Mouse (Mus musculus) hindlimb bud, embryonic 11.5 days (tissue): ENCODE data around the gene Carmil3.

Experiments
- DNase-seq: peaks from one replicate; pipeline ENCODE4 v3.0.0-alpha.2; 2012; ENCODE audit warnings: low read depth, low spot score; ENCODE audit errors: extremely low spot score

Carmil3 gene

DNA sequence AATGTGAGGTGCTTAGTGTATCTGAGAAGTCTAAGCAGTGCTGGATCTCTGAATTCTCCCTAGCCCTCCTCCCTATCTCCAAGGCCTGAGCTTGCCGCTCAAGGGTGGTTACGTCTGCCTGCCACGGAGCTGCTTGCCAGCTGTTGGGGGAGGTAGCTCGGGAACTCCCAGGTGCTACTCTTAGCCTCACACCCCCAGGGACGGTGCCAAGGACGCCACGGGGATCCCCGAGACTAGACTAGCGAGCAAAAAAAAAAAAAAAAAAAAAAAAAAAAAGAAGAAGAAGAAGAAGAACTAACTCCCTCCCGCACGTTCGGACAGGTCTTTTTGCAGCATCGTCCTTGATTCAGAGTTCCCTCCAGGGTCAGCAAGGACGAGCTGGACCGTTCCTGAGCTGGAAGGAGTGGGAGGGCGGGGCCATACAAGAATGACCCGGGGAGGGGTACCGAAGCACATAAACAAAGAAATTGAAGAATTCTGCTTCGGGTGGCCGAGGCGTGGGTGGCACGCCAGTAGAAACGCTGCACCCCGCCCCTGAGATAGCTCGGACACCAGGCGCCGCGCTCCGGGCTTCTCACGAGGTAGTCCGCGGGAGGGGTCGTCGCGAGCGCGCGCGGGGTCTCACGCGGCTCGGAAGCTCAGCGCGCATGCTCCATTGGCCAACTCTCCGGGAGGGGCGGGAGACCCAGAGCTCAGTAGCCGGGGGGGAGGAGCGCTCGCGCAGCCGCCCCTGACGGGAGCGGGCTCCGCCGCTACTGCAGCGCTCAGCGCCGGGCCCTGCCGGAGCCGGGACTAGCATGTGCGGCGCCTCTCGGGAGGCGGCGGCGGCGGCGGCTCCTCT lies at the start of gene Carmil3:
TSS of gene Carmil3 (plus strand) at position 291 of the 841 bp plus-strand sequence.
- DNase-seq, result no peak

DNA sequence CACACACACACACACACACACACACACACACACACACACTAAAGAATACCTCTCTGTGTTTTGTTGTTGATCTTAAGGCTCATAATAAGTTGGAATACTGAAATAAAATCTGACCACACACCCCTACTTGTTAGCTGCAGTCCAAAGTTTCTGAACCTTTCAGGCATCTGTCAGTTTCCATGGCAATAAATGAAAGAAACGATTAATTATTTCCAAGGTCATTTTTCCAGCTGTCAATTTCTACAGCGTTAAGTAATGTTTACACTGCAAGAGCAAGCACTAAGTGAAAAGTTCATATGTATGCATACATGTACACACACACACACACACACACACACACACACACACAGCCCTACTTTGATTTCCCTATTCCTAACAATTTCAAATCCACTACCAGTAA lies 32.8 kb upstream of the Carmil3 start:
- DNase-seq, result no peak

DNA sequence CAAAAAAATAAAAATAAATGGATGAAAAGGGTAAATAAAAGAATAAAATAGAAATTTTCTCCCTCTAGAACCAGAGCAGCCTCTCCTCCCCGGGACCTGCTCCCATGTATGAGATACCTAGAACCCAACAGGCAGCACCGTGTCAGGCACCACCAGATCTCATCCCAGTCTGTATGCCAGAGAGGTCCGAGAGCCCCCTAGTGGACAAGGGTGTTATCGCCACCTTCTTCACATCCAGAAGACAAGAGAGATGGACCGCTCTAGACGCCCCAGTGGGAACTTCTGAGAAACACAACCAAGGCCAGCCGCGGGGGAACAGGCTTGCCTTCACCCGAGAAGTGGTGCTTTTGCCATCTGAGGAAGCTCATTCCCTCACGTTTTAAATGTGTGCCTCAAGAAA lies 32.2 kb upstream of the Carmil3 start:
- no peak for DNase-seq

GRCm38 (mm10) chr14:55458761-55459160 lies 31.7 kb upstream of the Carmil3 start:
- DNase-seq, result no peak

DNA sequence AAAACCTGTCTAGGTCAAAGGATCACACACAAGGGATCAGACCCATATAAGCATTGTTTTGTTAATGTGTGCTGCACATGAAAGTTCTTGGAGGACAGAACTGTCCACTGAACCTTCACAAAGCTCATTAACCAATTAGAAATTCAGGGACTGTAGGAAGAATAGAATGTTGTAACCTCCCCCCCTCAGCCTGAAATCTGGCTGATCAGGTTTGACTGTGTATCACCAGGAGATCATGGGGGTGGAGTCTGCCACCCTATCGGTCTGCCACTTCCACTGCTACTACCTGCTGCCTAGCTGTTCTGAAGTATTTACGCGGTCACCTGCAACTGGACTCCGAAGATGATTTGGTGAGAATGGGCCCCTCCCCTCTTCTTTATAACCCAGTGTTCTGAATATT lies 30.7 kb upstream of the Carmil3 start:
- DNase-seq, result no peak

GRCm38 (mm10) chr14:55460297-55460696 lies 30.2 kb upstream of the Carmil3 start:
- DNase-seq, result no peak

DNA sequence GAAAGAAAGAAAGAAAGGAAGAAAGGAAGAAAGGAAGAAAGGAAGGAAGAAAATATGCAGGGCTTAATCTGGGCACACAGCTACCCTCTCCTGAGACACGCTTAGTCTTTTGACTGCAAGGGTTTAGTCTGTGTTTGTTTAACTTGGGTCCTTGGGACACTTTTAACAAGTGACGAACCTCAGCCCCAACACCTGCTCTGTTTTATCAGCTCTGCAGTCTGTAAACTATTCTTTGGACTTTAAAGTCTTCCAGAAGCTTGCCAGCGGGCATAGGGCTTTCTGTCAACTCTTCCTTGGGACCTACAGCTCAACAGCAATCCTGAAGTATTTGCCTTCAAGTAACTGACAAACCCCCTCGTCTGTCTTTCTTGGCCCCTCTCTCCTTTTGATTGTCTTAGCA lies 28.7 kb upstream of the Carmil3 start:
- no peak for DNase-seq

GRCm38 (mm10) chr14:55466481-55466880 lies 24.0 kb upstream of the Carmil3 start:
- no peak for DNase-seq

DNA sequence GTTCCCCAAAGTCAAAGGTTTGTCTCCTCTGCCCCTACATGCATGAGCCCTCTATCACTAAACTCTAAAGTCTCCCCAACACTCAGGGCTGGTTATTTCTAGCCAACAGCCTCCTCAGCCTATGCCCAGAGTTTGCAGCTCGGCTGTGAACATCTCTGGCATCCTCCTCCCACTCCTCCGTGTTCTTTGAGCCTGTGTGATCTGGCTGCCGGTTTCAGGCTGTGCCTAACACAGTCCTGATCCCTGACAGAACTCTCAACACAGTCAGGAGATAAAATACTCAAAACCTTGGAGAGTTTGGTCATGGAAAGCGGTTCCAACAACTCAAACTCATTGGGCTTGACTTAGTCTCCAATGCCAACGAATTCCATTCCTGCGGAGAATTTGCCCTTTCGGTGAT lies 23.3 kb upstream of the Carmil3 start:
- no peak for DNase-seq

DNA sequence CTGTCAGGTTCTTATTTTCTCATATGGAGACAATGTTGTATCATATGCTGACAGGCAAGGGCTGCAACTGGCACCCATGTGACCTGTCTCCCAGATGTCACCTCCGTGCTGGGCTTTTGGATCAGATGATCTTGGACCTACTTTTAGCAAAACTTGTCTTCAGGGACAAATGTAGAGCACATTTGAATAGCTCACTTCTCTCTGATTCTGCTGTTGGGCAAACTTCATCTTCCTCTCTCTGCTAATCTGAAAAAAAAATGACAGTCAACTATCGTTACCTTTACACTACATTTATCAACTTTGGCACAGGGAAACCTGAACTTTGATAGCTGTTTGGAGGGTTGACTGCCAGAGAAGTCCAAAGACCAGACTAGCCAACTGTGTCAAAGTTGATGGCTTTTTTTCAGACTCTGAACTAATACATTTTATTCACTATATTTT lies 22.1 kb upstream of the Carmil3 start:
- no peak for DNase-seq

DNA sequence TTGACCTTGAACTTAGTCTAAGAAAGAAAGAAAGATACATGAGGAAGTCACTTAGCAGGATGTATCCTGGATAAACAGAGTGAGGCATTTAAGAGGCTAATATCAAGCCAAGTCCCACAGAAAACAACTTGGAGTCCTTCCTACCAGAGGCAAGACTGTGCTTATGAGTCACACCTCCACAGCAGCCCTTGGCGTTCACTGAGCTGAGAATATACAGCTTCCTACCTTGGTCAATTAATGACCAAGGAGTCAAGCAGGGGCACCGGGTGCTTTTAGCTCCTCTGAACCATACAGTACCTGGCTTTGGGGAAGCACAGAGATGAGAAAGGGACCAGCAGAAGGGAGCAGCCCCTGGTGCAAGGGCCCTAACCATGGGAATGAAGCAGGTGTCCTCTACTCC lies 21.4 kb upstream of the Carmil3 start:
- no peak for DNase-seq

- DNase-seq, result no peak
Observed at GRCm38 (mm10) chr14:55469821-55470220, 20.6 kb upstream of the Carmil3 start.

DNA sequence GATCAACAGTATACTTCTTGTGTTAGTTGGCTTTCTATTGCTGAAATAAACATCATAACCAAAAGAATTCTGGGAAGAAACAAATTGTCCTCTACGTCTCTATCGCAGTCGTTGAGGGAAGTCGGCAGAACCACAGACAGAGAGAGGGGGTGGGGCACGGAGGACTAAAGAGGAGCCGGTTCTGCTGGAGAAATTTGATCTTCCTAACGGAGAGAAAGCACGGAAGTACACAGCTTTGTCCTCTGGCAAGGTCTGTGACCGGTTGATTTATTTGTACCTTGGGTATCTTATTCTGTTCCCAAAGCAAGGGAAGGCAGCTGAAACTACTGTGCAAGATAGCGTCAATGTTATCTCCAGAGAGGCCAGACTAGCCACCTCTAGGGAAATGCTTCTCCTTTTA lies 19.6 kb upstream of the Carmil3 start:
- DNase-seq, result no peak

- DNase-seq, result no peak
Observed at GRCm38 (mm10) chr14:55475654-55476053, 14.8 kb upstream of the Carmil3 start.

GRCm38 (mm10) chr14:55477421-55477820 lies 13.0 kb upstream of the Carmil3 start:
- DNase-seq, result no peak

- DNase-seq, result no peak
Observed at GRCm38 (mm10) chr14:55477829-55478228, 12.6 kb upstream of the Carmil3 start.

GRCm38 (mm10) chr14:55478651-55479599 lies 11.5 kb upstream of the Carmil3 start, which contains the start of gene Dhrs4:
Gene Dhrs4 (plus strand): TSS chr14:55478758.
- DNase-seq, result no peak

DNA sequence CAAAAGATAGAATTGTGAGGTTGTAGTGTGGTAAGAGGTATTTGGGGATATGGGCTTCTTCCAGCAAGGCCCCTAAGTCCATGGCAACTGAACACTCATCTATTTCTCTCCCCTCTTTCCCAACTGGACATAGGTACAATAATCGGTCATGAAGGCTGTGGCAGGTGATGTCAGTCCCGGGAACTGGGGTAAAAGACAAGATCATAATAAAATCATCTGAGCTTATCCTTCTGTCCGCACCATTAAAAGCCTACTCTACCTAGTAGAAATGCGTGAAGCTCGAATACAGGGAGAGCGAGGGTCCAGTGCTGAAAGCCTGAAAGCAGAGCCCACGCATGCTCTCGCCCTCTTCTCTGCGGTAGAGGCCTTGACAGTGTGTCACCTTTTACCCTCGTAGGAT lies 10.8 kb upstream of the Carmil3 start:
- no peak for DNase-seq

DNA sequence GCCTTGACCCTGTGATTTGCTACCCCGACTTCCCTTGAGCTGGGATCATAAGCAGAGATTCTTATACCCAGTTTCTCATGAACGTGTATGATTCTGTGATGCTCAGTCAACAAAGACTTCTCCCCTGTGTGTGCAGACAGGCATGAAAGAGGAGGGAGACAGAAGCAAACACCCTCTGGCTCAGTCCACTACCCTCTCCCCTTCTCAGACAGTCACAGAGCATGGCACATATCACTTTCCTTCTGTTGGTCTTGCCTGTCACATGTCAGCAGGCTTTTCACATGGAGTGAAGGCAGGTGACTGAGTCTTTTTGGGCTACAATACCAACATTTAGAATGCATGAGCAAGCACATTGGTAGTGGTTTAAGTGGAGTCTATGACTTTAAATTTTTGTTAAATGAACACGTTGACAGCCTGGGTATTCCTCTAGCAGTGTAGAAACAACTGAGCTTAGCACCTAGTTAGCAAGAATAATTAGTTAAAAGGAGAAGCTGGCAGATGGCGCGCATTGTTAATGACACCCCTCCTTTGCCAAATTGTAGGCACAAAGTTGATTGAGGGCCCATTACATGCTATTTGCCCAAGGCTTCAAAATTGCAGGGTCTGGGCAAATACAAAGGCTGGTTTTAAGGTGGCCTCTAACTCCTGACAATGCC lies 5.9 kb upstream of the Carmil3 start:
- DNase-seq, result no peak

GRCm38 (mm10) chr14:55486836-55487235 lies 3.6 kb upstream of the Carmil3 start:
- DNase-seq, result no peak

DNA sequence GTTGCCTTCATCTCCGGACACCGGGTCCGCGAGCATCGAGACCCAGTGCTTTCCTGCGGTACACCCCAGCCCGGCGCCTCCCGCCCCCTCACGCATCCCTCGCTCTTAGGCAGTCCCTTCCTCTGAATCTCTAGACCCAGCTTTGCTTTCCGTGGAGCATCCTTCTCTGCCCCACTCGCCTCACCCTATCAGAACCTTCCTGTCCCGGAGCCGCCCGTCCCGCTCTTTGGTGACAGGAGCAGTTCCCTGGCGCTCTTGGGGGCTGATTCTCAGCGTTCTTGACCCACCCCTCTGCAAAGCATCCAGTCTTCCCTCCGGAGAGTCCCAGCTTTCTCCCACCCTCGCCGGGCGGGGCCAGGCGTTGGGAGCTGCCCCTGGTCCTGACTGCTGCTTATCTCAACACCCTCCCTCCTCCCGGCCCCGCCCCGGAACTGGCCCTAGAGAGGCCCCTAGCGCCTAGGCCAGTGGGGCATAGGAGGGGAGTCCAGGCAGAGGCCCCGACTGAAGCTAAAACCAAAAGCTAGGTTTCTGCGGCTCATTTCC lies 911 bp downstream of the Carmil3 start:
- no peak for DNase-seq
